Mouse (Mus musculus): ENCODE measurements around the gene St6galnac4.

- TF ChIP-seq CTCF (conservative IDR thresholded peaks at IDR 0.05; ENCODE audit: insufficient read depth, insufficient read length, low read depth, low read length) (no peak), POLR2A (IDR thresholded peaks at IDR 0.05; ENCODE audit: low read depth, low read length) (no peak)
These were observed 18.0 kb upstream of the St6galnac4 start for GRCm38 (mm10) chr2:32568941-32569340.

All from kidney, adult 2 months (tissue).